Mouse (Mus musculus) stomach, embryonic 16.5 days (tissue): Measurements from ENCODE around the gene Lrrc43. TPM values are rescaled to one million over a fixed set of nuclear protein-coding genes. Genes with fewer than 3 reads are reported as not detected.
"Not testable (repeated sequence)": the region's sequence is repeated elsewhere in the genome, so short reads cannot be mapped to it uniquely, and the experiment has no call there.

ENCODE experiments used
- ATAC-seq: fragments of 200-750 bp; cut with Nextera tagmentation; 2 replicates; pipeline ENCODE4 v1.8.0; 2017; ENCODE audit warnings: moderate number of reproducible peaks, moderate TSS enrichment; ENCODE audit not compliant: insufficient read depth, low FRiP score
- H3K27ac ChIP-seq: fragments of 300-500 bp; sonication (generic); 2 replicates; pipeline ENCODE4 v1.5.1; 2014; ENCODE audit warnings: low read length
- H3K27me3 ChIP-seq: fragments of 300-500 bp; sonication (generic); 2 replicates; pipeline ENCODE4 v1.6.1; 2014; ENCODE audit warnings: low read length, control low read depth, mixed read lengths; ENCODE audit not compliant: control insufficient read depth, insufficient read depth
- H3K36me3 ChIP-seq: fragments of 300-500 bp; sonication (generic); 2 replicates; pipeline ENCODE4 v1.6.1; 2014; ENCODE audit warnings: low read length; ENCODE audit not compliant: control insufficient read depth, insufficient read depth
- H3K4me1 ChIP-seq: fragments of 300-500 bp; sonication (generic); 2 replicates; pipeline ENCODE4 v1.6.1; 2014; ENCODE audit warnings: low read length, control low read depth, mixed read lengths; ENCODE audit not compliant: control insufficient read depth, insufficient read depth
- H3K4me2 ChIP-seq: fragments of 300-500 bp; sonication (generic); 2 replicates; pipeline ENCODE4 v1.6.1; 2014; ENCODE audit warnings: low read depth, low read length, mixed read lengths
- H3K4me3 ChIP-seq: fragments of 300-500 bp; sonication (generic); replicated peaks from 2 replicates; pipeline ENCODE4 v1.5.1; 2014; ENCODE audit warnings: mild to moderate bottlenecking, low read length
- H3K9ac ChIP-seq: fragments of 300-500 bp; sonication (generic); 2 replicates; pipeline ENCODE4 v1.6.1; 2014; ENCODE audit warnings: low read length
- H3K9me3 ChIP-seq: fragments of 300-500 bp; sonication (generic); replicated peaks from 2 replicates; pipeline ENCODE4 v1.6.1; 2016; ENCODE audit warnings: low read length, control low read depth; ENCODE audit not compliant: control insufficient read depth
- WGBS: fragments of 180-500 bp; shearing (Covaris S2); extraction: QIAGEN DNeasy Blood & Tissue Kit; methylation state at CpG from one replicate; pipeline ENCODE4 v1.1.7; 2014; 5-methylcytosine and 5-hydroxymethylcytosine counted together
- polyA plus RNA-seq: library from polyadenylated mRNA; unstranded; fragments of >200 nt; fragmentation: Nextera tagmentation; extraction: Ambion mirVana; gene quantifications from 2 replicates; pipeline ENCODE4 v1.2.1, GENCODE M21; 2015

Lrrc43 gene
- polyA plus RNA-seq, 1 experiment from 2014 or later = not detected

GRCm38 (mm10) chr5:123510160-123510559 is 21.1 kb downstream of the Lrrc43 start, which contains the start of gene B3gnt4:
B3gnt4 (plus strand) TSS chr5:123510460.
- H3K4me2 ChIP-seq = no peak within 1 kb of the TSS
- H3K27me3 ChIP-seq = peaks cover 26% of the 10 kb centered on the region
- H3K36me3 ChIP-seq = no peaks in the 10 kb centered on the region
- H3K4me3 ChIP-seq = no peak within 1 kb of the TSS
- 91% methylated on average over 5 of the region's 5 CpGs for WGBS
- no peak within 1 kb of the TSS for H3K27ac ChIP-seq
- peaks cover 10% of the 10 kb centered on the region for H3K4me1 ChIP-seq
- no peak for ATAC-seq
- no peaks in the 10 kb centered on the region for H3K9me3 ChIP-seq
- no peak within 1 kb of the TSS for H3K9ac ChIP-seq

DNA sequence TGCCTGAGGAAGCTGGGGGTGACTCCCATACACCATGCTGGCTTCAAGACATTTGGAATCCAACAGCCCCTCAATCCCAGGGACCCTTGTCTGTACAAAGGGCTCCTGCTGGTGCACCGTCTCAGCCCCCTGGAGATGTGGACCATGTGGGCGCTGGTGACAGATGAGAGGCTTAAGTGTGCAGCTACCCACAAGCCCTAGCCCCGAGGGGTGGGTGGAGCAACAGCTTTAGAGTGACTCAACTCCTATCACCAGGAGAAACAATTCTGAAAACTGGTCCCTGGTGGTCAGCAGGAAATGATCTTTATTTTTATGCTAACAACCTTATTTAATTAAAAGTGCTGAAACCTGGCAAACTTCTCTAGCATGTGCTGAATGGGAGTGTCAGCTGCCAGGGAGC is 22.3 kb downstream of the Lrrc43 start:
- not testable (repeated sequence) for ATAC-seq
- 86% methylated on average over 3 of the region's 3 CpGs for WGBS

GRCm38 (mm10) chr5:123512102-123512501 is 23.0 kb downstream of the Lrrc43 start:
- Histone ChIP-seq H3K36me3 (no peaks in the 10 kb centered on the region; the same call in 1 of the 2 replicates), H3K4me1 (peaks cover 10% of the 10 kb centered on the region), H3K9ac (no peak overlapping the region), H3K4me3 (no peak overlapping the region), H3K27me3 (peaks cover 26% of the 10 kb centered on the region), H3K9me3 (no peaks in the 10 kb centered on the region), H3K27ac (no peak overlapping the region), H3K4me2 (no peak overlapping the region)
- 60% methylated on average over 3 of the region's 3 CpGs for WGBS
- no peak for ATAC-seq

More for the DNA sequence above, 22.3 kb downstream of the Lrrc43 start:
- peaks cover 10% of the 10 kb centered on the region for H3K4me1 ChIP-seq
- H3K27me3 ChIP-seq = peaks cover 26% of the 10 kb centered on the region
- not testable (repeated sequence) for H3K9ac ChIP-seq, H3K4me2 ChIP-seq, H3K36me3 ChIP-seq, H3K4me3 ChIP-seq, H3K27ac ChIP-seq, H3K9me3 ChIP-seq

- Histone ChIP-seq H3K4me1 (0 out of 2 replicates have a peak, but pooled peaks cover 4% of the 10 kb centered on the region), H3K27ac (no peak overlapping the region), H3K36me3 (no peaks in the 10 kb centered on the region; the same call in none of the 2 replicates), H3K9me3 (no peaks in the 10 kb centered on the region), H3K9ac (no peak overlapping the region), H3K27me3 (peaks cover 2% of the 10 kb centered on the region; the same call in 1 of the 2 replicates), H3K4me3 (no peak overlapping the region), H3K4me2 (no peak overlapping the region)
- 83% methylated on average over 5 of the region's 5 CpGs for WGBS
- no peak for ATAC-seq
These were observed 25.8 kb downstream of the Lrrc43 start for GRCm38 (mm10) chr5:123514871-123515270.

GRCm38 (mm10) chr5:123520666-123521065 is 31.6 kb downstream of the Lrrc43 start:
- H3K4me3 ChIP-seq = no peak overlapping the region
- H3K9ac ChIP-seq = no peak overlapping the region
- ATAC-seq = no peak
- H3K27me3 ChIP-seq = no peaks in the 10 kb centered on the region
- H3K4me1 ChIP-seq = peaks cover 11% of the 10 kb centered on the region
- WGBS = 85% methylated on average over 9 of the region's 9 CpGs
- no peak overlapping the region for H3K4me2 ChIP-seq
- H3K27ac ChIP-seq = no peak overlapping the region
- no peaks in the 10 kb centered on the region; the same call in none of the 2 replicates for H3K36me3 ChIP-seq
- H3K9me3 ChIP-seq = no peaks in the 10 kb centered on the region

- no peak overlapping the region for H3K9ac ChIP-seq
- 89% methylated on average over 1 of the region's 1 CpGs for WGBS
- H3K27me3 ChIP-seq = no peaks in the 10 kb centered on the region
- no peak overlapping the region for H3K4me3 ChIP-seq
- no peak for ATAC-seq
- H3K4me2 ChIP-seq = no peak overlapping the region
- H3K9me3 ChIP-seq = no peaks in the 10 kb centered on the region
- H3K27ac ChIP-seq = no peak overlapping the region
- no peaks in the 10 kb centered on the region; the same call in 1 of the 2 replicates for H3K36me3 ChIP-seq
- H3K4me1 ChIP-seq = peaks cover 11% of the 10 kb centered on the region
These were observed 32.5 kb downstream of the Lrrc43 start for GRCm38 (mm10) chr5:123521621-123522020.

DNA sequence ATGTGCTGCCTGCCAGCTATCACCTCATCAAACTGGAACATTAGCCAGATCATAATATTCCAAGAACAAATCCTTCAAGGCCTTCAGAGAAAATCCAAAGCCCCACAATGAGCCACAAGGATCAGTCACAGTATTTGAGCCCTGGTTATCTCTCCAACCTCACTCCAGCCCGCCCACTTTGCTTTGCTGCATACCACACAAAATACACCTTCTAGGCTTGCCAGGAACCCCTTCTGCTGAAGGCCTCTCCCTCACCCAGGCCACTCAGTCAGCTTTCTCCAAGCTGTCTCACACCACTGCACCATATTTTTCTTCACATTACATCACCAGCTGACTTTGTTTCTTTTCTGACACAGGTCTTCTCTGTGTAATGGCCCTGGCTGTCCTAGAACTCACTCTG is 33.1 kb downstream of the Lrrc43 start:
- H3K4me3 ChIP-seq = no peak overlapping the region
- H3K9me3 ChIP-seq = no peaks in the 10 kb centered on the region
- H3K4me1 ChIP-seq = peaks cover 11% of the 10 kb centered on the region
- no peak overlapping the region for H3K27ac ChIP-seq
- H3K36me3 ChIP-seq = no peaks in the 10 kb centered on the region; the same call in 1 of the 2 replicates
- no peak overlapping the region for H3K9ac ChIP-seq
- no peak for ATAC-seq
- no peaks in the 10 kb centered on the region for H3K27me3 ChIP-seq
- H3K4me2 ChIP-seq = no peak overlapping the region
- 70% methylated on average over 1 of the region's 1 CpGs for WGBS

- Histone ChIP-seq H3K9ac (peak within 1 kb of the TSS; percentile 88), H3K4me3 (peak within 1 kb of the TSS; percentile 90), H3K4me1 (peaks cover 11% of the 10 kb centered on the region), H3K9me3 (no peaks in the 10 kb centered on the region), H3K27ac (no peak within 1 kb of the TSS), H3K36me3 (no peaks in the 10 kb centered on the region), H3K4me2 (peak within 1 kb of the TSS; percentile 84), H3K27me3 (no peaks in the 10 kb centered on the region)
- under 1% methylated on average over 82 of the region's 82 CpGs for WGBS
- peak; percentile 98 for ATAC-seq
These were observed 34.7 kb downstream of the Lrrc43 start, which contains the start of gene Diablo for GRCm38 (mm10) chr5:123523692-123524392. Diablo (minus strand) TSS chr5:123524176.

GRCm38 (mm10) chr5:123524393-123524750 is 35.3 kb downstream of the Lrrc43 start:
- peak overlapping the region; percentile 90 for H3K4me3 ChIP-seq
- H3K4me1 ChIP-seq = peaks cover 11% of the 10 kb centered on the region
- no peaks in the 10 kb centered on the region for H3K36me3 ChIP-seq
- peak; percentile 94 for ATAC-seq
- peak overlapping the region; percentile 57 for H3K9ac ChIP-seq
- H3K9me3 ChIP-seq = no peaks in the 10 kb centered on the region
- H3K4me2 ChIP-seq = peak overlapping the region; percentile 61
- WGBS = under 1% methylated on average over 27 of the region's 27 CpGs
- no peaks in the 10 kb centered on the region for H3K27me3 ChIP-seq
- no peak overlapping the region for H3K27ac ChIP-seq
